Mouse (Mus musculus) olfactory bulb, adult 2 months (tissue): ENCODE data around the gene Hs3st2.

Experiments
- CTCF ChIP-seq: fragments of 200-500 bp; IDR thresholded peaks from 2 replicates; pipeline ENCODE4 v1.5.1; 2012; ENCODE audit warnings: low read depth, mild to moderate bottlenecking, low read length, moderate library complexity; ENCODE audit not compliant: insufficient read depth
- POLR2A ChIP-seq: fragments of 200-500 bp; IDR thresholded peaks from 2 replicates; pipeline ENCODE4 v1.6.1; 2012; ENCODE audit warnings: mild to moderate bottlenecking, low read depth, low read length, moderate library complexity; ENCODE audit not compliant: insufficient read depth

GRCm38 (mm10) chr7:121375456-121375855, 16.2 kb upstream of the Hs3st2 start:
- TF ChIP-seq CTCF: no peak
- no peak for TF ChIP-seq POLR2A
